Mouse (Mus musculus): ENCODE data around the gene Emilin3. TPM values are rescaled to one million over a fixed set of nuclear protein-coding genes. Genes with fewer than 3 reads are reported as not detected.

The Emilin3 gene
- polyA plus RNA-seq, 1 experiment from 2014 or later, result not detected

DNA sequence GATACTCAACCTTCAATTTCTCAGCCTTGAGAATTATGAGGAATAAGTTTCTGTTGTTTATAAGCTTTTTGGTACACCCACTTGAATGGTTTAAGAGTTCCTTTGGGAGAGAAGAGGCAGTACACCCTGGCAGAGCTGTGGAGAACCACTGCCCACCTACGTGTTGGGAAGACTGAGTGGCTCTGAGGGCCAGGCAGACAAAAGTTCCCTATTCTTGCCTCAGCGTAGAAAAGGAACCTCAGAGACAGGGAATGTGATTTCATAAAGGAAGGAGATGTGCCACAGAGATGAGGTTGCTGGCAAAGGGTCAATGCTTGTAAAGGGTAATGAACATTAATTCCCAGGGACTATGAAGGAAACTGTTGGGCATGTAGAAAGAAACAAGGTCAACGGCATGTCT, 42.4 kb upstream of the Emilin3 start:
- H3K27ac ChIP-seq (ENCODE audit: low read depth), result no peak overlapping the region
- no peak for DNase-seq
- ATAC-seq, result no peak
- no peak overlapping the region for H3K4me3 ChIP-seq (ENCODE audit: low read depth, low read length)
- H3K4me2 ChIP-seq (ENCODE audit: low read depth, low read length), result no peak overlapping the region
- H3K9ac ChIP-seq (replicated peaks), result no peak overlapping the region
- H3K36me3 ChIP-seq (replicated peaks; ENCODE audit: insufficient read depth, low read length), result peaks cover 26% of the 10 kb centered on the region
- no peaks in the 10 kb centered on the region for H3K4me1 ChIP-seq (ENCODE audit: insufficient read depth)
- no peaks in the 10 kb centered on the region for H3K27me3 ChIP-seq (ENCODE audit: insufficient read depth, low read length)
- WGBS (ENCODE audit: insufficient replicate concordance), result 87% methylated on average over 3 of the region's 3 CpGs
- no peaks in the 10 kb centered on the region for H3K9me3 ChIP-seq (ENCODE audit: low read length)
- TF ChIP-seq EP300 (IDR thresholded peaks at IDR 0.05; ENCODE audit: low read depth), result no peak
- TF ChIP-seq CTCF (IDR thresholded peaks at IDR 0.05; ENCODE audit: low read depth), result no peak

DNA sequence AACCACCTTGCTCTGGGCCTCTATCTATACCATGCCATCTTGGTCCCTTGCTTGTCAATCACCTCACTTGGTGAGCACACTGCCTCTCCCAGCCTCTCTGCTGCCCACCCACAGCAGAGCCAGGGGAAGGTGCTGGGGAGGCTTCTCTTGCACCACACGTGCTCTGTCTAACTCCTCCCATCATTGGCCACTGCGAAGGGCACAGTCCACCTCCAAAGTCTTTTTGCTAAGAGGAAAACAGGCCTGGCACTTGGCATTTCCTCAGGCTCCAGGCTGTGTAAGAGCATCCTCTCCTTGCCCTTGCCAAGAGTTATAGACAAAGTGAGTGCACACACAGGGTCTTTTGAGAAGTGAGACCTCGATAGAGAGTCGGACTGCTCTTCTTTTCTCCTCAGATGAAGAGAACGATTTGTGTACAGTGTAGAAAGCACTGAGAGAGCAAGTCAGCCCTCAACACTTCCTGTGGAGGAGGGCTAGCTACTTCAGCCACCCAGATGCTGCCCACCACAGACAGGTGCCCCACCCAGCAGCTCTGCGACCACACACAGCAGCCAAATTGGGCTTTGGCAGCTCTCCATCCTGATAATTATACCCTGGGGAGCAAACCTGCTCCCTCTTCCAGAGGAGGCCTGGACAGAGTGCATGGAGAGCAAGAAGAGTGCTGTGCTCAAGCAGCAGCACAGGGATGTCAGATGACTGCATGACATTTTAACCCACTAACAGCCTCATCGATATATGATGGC, 41.2 kb upstream of the Emilin3 start:
- no peak overlapping the region for H3K9ac ChIP-seq (replicated peaks)
- H3K4me1 ChIP-seq (ENCODE audit: insufficient read depth), result no peaks in the 10 kb centered on the region
- TF ChIP-seq EP300 (IDR thresholded peaks at IDR 0.05; ENCODE audit: low read depth), result no peak
- no peak for TF ChIP-seq CTCF (IDR thresholded peaks at IDR 0.05; ENCODE audit: low read depth)
- H3K9me3 ChIP-seq (ENCODE audit: low read length), result no peaks in the 10 kb centered on the region
- no peak overlapping the region for H3K4me2 ChIP-seq (ENCODE audit: low read depth, low read length)
- H3K27ac ChIP-seq (ENCODE audit: low read depth), result no peak overlapping the region
- no peak for DNase-seq
- ATAC-seq, result no peak
- WGBS (ENCODE audit: insufficient replicate concordance), result 70% methylated on average over 7 of the region's 7 CpGs
- peaks cover 32% of the 10 kb centered on the region for H3K36me3 ChIP-seq (replicated peaks; ENCODE audit: insufficient read depth, low read length)
- no peak overlapping the region for H3K4me3 ChIP-seq (ENCODE audit: low read depth, low read length)
- H3K27me3 ChIP-seq (ENCODE audit: insufficient read depth, low read length), result no peaks in the 10 kb centered on the region

DNA sequence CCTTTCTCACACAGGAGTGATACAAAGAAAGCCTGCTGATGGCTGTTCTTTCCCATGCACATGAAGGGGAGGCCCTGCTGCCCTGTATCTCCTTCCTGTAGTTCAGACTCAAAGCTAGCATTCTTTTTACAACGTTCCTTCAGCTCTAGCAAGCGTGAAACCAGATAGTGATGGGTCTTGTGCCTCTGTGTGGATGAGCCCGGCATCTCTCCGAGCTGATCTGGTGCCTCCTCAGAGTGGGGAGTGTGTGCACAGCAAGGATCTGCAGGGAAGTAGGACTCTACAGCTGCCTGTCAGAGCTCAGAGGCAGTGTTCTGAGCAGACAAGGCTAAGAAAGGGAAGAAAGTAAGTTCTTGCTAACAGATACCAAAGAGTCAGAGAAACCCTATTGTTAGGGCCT, 39.5 kb upstream of the Emilin3 start:
- no peak overlapping the region for H3K9ac ChIP-seq (replicated peaks)
- WGBS (ENCODE audit: insufficient replicate concordance), result 77% methylated on average over 4 of the region's 4 CpGs
- no peak overlapping the region for H3K27ac ChIP-seq (ENCODE audit: low read depth)
- TF ChIP-seq EP300 (IDR thresholded peaks at IDR 0.05; ENCODE audit: low read depth) (no peak), CTCF (IDR thresholded peaks at IDR 0.05; ENCODE audit: low read depth) (no peak)
- H3K9me3 ChIP-seq (ENCODE audit: low read length), result no peaks in the 10 kb centered on the region
- no peak for ATAC-seq
- H3K27me3 ChIP-seq (ENCODE audit: insufficient read depth, low read length), result no peaks in the 10 kb centered on the region
- peaks cover 31% of the 10 kb centered on the region for H3K36me3 ChIP-seq (replicated peaks; ENCODE audit: insufficient read depth, low read length)
- DNase-seq, result no peak
- H3K4me3 ChIP-seq (ENCODE audit: low read depth, low read length), result no peak overlapping the region
- no peaks in the 10 kb centered on the region for H3K4me1 ChIP-seq (ENCODE audit: insufficient read depth)
- no peak overlapping the region for H3K4me2 ChIP-seq (ENCODE audit: low read depth, low read length)

- Histone ChIP-seq H3K36me3 (replicated peaks; ENCODE audit: insufficient read depth, low read length) (no peaks in the 10 kb centered on the region), H3K9ac (replicated peaks) (no peak overlapping the region), H3K9me3 (ENCODE audit: low read length) (no peaks in the 10 kb centered on the region), H3K4me2 (ENCODE audit: low read depth, low read length) (no peak overlapping the region), H3K27me3 (ENCODE audit: insufficient read depth, low read length) (no peaks in the 10 kb centered on the region), H3K4me3 (ENCODE audit: low read depth, low read length) (no peak overlapping the region), H3K4me1 (ENCODE audit: insufficient read depth) (no peaks in the 10 kb centered on the region), H3K27ac (ENCODE audit: low read depth) (no peak overlapping the region)
- 60% methylated on average over 3 of the region's 3 CpGs for WGBS (ENCODE audit: insufficient replicate concordance)
- ATAC-seq (no peak), DNase-seq (no peak)
- TF ChIP-seq CTCF (IDR thresholded peaks at IDR 0.05; ENCODE audit: low read depth) (peak; percentile 39), EP300 (IDR thresholded peaks at IDR 0.05; ENCODE audit: low read depth) (no peak)
These were observed 30.3 kb upstream of the Emilin3 start for GRCm38 (mm10) chr2:160942443-160942842.

DNA sequence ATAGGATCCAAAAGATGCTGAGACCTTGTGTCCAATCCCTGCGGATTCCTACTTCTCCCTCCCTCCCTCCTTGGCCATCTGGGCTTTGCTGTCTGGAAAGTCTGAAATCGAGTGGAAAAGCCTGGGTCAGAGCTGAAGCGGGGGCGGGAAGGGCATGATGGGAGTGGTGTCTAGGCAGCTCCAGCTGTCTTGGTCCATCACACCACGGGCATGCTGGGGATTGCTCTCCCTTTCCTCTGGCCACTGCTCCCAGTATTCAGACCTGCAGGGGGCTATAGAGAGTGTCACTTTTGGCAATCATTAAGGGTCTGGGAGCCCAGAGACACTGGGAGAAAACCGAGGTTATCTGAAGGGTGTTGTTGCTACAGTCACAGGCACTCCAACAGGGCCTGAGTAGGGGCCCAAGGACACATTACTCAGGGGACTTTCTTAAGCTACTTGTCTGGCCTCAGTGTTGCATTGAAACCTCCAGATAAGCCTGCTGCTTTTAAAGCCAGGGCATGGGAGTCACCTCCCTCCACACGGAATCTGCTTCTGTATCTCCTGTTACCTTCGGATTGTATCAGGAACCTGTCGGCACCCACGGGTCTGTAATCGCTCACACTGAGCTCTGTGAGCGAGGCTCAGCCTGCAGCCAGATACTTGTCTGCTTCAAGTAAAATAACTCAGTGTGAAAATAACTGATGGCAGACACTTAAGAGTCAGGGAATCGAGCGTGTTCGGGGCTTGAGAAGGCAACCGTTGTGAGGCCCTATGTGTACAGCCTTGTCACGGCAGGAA, 29.0 kb upstream of the Emilin3 start:
- DNase-seq (no peak), ATAC-seq (no peak)
- WGBS (ENCODE audit: insufficient replicate concordance), result 66% methylated on average over 17 of the region's 17 CpGs
- H3K4me1 ChIP-seq (ENCODE audit: insufficient read depth), result no peaks in the 10 kb centered on the region
- H3K9me3 ChIP-seq (ENCODE audit: low read length), result no peaks in the 10 kb centered on the region
- H3K4me3 ChIP-seq (ENCODE audit: low read depth, low read length), result no peak overlapping the region
- H3K4me2 ChIP-seq (ENCODE audit: low read depth, low read length), result no peak overlapping the region
- no peaks in the 10 kb centered on the region for H3K36me3 ChIP-seq (replicated peaks; ENCODE audit: insufficient read depth, low read length)
- H3K9ac ChIP-seq (replicated peaks), result no peak overlapping the region
- no peaks in the 10 kb centered on the region for H3K27me3 ChIP-seq (ENCODE audit: insufficient read depth, low read length)
- H3K27ac ChIP-seq (ENCODE audit: low read depth), result no peak overlapping the region
- no peak for TF ChIP-seq CTCF (IDR thresholded peaks at IDR 0.05; ENCODE audit: low read depth)
- TF ChIP-seq EP300 (IDR thresholded peaks at IDR 0.05; ENCODE audit: low read depth), result no peak

DNA sequence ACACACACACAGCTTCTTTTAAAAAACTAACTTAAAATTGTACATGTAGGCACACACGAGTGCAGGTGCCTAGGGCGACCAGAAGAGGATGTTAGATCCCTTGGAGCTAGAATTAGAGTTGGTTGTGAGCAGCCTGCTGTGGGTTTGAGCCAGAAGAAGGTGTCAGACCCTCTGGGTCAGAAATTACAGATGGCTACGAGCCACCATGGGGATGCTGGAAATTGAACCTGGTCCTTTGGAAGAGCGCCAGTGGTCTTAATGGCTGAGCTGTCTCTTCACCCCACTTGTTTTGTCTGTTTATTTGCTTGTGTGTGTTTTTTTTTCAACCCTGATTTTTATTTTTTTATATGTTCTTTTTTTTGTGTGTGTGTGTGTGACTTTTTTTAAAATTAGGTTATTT, 22.3 kb upstream of the Emilin3 start:
- DNase-seq, result no peak
- Histone ChIP-seq H3K27me3 (ENCODE audit: insufficient read depth, low read length) (no peaks in the 10 kb centered on the region), H3K4me3 (ENCODE audit: low read depth, low read length) (no peak overlapping the region), H3K4me1 (ENCODE audit: insufficient read depth) (no peaks in the 10 kb centered on the region), H3K36me3 (replicated peaks; ENCODE audit: insufficient read depth, low read length) (no peaks in the 10 kb centered on the region), H3K9me3 (ENCODE audit: low read length) (no peaks in the 10 kb centered on the region), H3K9ac (replicated peaks) (no peak overlapping the region), H3K4me2 (ENCODE audit: low read depth, low read length) (no peak overlapping the region), H3K27ac (ENCODE audit: low read depth) (no peak overlapping the region)
- no peak for ATAC-seq
- 74% methylated on average over 4 of the region's 4 CpGs for WGBS (ENCODE audit: insufficient replicate concordance)
- no peak for TF ChIP-seq CTCF (IDR thresholded peaks at IDR 0.05; ENCODE audit: low read depth)
- no peak for TF ChIP-seq EP300 (IDR thresholded peaks at IDR 0.05; ENCODE audit: low read depth)
